Mouse (Mus musculus) bone marrow macrophage, adult 2 months (primary cell): ENCODE results near the gene Ttc16.

ENCODE experiments used
- CTCF ChIP-seq: IDR thresholded peaks from 2 replicates; pipeline ENCODE4 v1.5.1; 2012; ENCODE audit warnings: low read depth, mild to moderate bottlenecking, low read length, moderate library complexity
- POLR2A ChIP-seq: IDR thresholded peaks from 2 replicates; pipeline ENCODE4 v1.6.1; 2012; ENCODE audit warnings: mild to moderate bottlenecking, low read depth, low read length, borderline replicate concordance

DNA sequence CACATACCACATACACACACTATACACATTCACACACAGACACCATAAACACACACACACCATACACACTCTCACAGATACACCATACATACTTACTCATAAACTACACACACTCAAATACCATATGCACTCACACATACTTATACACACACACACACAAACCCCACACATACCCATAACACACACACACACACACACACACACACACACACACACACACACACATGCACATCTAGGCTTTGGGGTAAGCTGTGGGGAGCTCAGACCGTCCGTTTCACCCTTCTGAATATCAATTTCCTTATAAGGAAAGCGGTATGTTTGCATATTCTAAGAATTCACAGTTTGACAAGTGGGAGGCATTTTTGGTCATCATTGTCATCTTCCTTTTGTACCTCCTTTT lies 52.9 kb downstream of the Ttc16 start:
- TF ChIP-seq POLR2A: no peak
- TF ChIP-seq CTCF: no peak
